Mouse (Mus musculus) forebrain, postnatal 0 days (tissue): ENCODE results near the gene Pdia4. TPM values are rescaled to one million over a fixed set of nuclear protein-coding genes. Genes with fewer than 3 reads are reported as not detected.
"Not testable (repeated sequence)": the region's sequence is repeated elsewhere in the genome, so short reads cannot be mapped to it uniquely, and the experiment has no call there.

Experiments
- ATAC-seq: fragments of 200-750 bp; cut with Nextera tagmentation; 2 replicates; pipeline ENCODE4 v1.8.0; 2017; ENCODE audit warnings: mild to moderate bottlenecking, moderate library complexity
- DNase-seq: peaks from one replicate; pipeline ENCODE4 v3.0.0-alpha.2; 2015
- H3K27ac ChIP-seq: fragments of 300-500 bp; sonication (generic); 2 replicates; pipeline ENCODE4 v1.5.1; 2014; ENCODE audit warnings: low read depth, mild to moderate bottlenecking, antibody characterized with exemption, low read length, moderate library complexity, mixed read lengths
- H3K27me3 ChIP-seq: fragments of 300-500 bp; sonication (generic); 2 replicates; pipeline ENCODE4 v1.6.1; 2014; ENCODE audit warnings: mild to moderate bottlenecking, low read length, mixed read lengths; ENCODE audit not compliant: insufficient read depth
- H3K36me3 ChIP-seq: fragments of 300-500 bp; sonication (generic); 2 replicates; pipeline ENCODE4 v1.6.1; 2014; ENCODE audit warnings: mild to moderate bottlenecking, moderate library complexity; ENCODE audit not compliant: insufficient read depth
- H3K4me1 ChIP-seq: fragments of 300-500 bp; sonication (generic); 2 replicates; pipeline ENCODE4 v1.6.1; 2014; ENCODE audit warnings: antibody characterized with exemption; ENCODE audit not compliant: insufficient read depth
- H3K4me2 ChIP-seq: fragments of 300-500 bp; sonication (generic); 2 replicates; pipeline ENCODE4 v1.6.1; 2014; ENCODE audit warnings: low read depth, mild to moderate bottlenecking, moderate library complexity
- H3K4me3 ChIP-seq: fragments of 300-500 bp; sonication (generic); 2 replicates; pipeline ENCODE4 v1.5.1; 2014; ENCODE audit warnings: low read depth, low read length, mixed read lengths
- H3K9ac ChIP-seq: fragments of 300-500 bp; sonication (generic); 2 replicates; pipeline ENCODE4 v1.6.1; 2014; ENCODE audit warnings: mild to moderate bottlenecking
- H3K9me3 ChIP-seq: fragments of 300-500 bp; sonication (generic); 2 replicates; pipeline ENCODE4 v1.6.1; 2016; ENCODE audit warnings: low read length
- CTCF ChIP-seq: sonication (generic); IDR thresholded peaks from 2 replicates; pipeline ENCODE4 v1.5.1; 2016; ENCODE audit warnings: antibody characterized with exemption, control low read depth, low read depth
- WGBS: fragments of 180-500 bp; shearing (Covaris S2); extraction: QIAGEN DNeasy Blood & Tissue Kit; methylation state at CpG from one replicate; pipeline ENCODE4 v1.1.7; 2014; 5-methylcytosine and 5-hydroxymethylcytosine counted together
- polyA plus RNA-seq: library from polyadenylated mRNA; unstranded; fragments of >200 nt; fragmentation: Nextera tagmentation; extraction: Ambion mirVana; gene quantifications from 2 replicates; pipeline ENCODE4 v1.2.1, GENCODE M21; 2015
- total RNA-seq: library from RNA; depleted of rRNA; stranded (reverse); fragments of >200 nt; gene quantifications from 2 replicates; pipeline ENCODE4 v1.2.3, GENCODE M21; 2014

Pdia4 gene
- total and polyA plus RNA-seq, 2 experiments from 2014 or later: 83.7 to 104 TPM

GRCm38 (mm10) chr6:47787941-47788736 is 25.1 kb downstream of the Pdia4 start:
- peak; percentile 44 for TF ChIP-seq CTCF
- ATAC-seq (peak; percentile 95), DNase-seq (peak; percentile 94)
- Histone ChIP-seq H3K27me3 (no peaks in the 10 kb centered on the region), H3K27ac (peak overlapping the region; percentile 96), H3K4me1 (0 out of 2 replicates have a peak, but pooled peaks cover 4% of the 10 kb centered on the region), H3K9me3 (no peaks in the 10 kb centered on the region), H3K9ac (peak overlapping the region; percentile 84), H3K4me2 (peak overlapping the region; percentile 59), H3K4me3 (peak overlapping the region; percentile 53), H3K36me3 (no peaks in the 10 kb centered on the region)
- WGBS: under 1% methylated on average over 18 of the region's 18 CpGs

DNA sequence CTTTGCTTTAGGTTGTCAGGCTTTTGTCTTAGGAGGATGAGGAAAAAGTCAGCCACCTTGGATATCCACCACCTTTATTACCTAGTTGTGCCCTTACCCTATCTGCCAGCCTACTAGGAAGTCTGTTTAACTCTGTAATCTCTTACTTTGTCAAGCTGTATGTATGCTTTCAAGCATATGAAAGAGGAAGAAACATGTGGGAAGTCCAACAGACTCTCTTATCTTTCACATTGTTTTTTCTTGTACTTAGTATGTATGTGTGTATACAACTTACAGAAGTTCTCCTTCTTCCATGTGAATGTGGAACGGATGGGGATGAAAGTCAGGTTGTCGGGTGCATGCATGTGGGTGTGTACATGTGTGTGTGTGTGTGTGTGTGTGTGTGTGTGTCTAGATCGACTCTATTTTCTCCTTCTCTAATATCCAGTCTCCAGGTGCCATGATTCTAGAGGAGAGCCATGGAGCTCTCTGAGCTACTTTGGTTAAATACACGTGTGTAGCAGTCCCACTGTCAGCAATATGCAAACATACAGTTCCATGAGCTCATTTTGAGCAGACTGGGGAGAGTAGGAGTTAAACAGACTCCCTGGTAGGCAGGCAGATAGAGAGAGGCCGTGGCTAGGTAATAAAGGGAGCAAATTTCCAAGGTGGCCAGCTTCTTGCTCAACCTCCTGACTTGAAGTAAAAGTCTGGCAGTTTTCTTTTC is 28.4 kb downstream of the Pdia4 start:
- Histone ChIP-seq H3K4me2 (no peak overlapping the region), H3K27ac (no peak overlapping the region), H3K9me3 (no peaks in the 10 kb centered on the region), H3K9ac (no peak overlapping the region), H3K4me3 (no peak overlapping the region), H3K27me3 (no peaks in the 10 kb centered on the region), H3K36me3 (no peaks in the 10 kb centered on the region), H3K4me1 (peaks cover 8% of the 10 kb centered on the region)
- WGBS: 75% methylated on average over 5 of the region's 5 CpGs
- ATAC-seq (no peak), DNase-seq (no peak)
- TF ChIP-seq CTCF: no peak

DNA sequence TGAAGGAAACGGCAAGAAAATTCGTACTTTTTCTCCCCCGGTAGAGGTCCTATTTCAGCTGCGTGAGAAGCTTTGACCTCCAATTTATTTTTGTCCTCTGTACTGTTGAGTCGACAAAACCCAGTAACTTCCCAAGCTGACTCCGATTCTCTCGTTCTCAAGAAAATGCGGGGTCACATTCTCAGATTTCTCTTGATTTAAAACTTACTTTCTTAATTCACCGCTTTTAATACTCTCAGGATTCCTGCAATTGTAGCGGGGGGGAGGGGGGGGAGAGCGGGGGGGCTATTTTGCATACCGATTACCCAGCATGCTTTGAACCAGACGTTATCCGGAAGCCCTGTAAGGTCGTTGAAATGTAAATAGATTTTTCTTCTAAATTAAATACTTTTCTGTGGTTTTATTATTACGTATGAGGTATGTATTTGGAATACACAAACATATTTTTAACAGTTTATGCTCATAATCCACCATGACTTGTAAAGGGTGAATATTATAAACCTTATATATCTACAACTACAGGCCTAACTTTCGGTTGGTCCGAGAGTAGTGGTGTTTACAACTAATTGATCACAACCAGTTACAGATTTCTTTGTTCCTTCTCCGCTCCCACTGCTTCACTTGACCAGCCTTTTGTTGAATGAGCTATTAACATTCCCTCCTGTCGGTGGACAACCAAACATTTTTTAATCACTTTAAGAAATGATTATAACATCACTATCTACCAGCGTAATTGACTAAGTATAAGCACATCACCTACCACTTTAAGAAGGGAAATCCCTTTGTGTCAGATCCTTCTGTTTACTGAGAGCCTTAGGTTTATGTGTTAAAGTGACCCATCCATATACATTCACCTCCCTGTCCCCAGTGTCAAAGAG is 31.9 kb downstream of the Pdia4 start:
- peak; percentile 85 for DNase-seq
- peak overlapping the region; percentile 49 for H3K9ac ChIP-seq
- no peaks in the 10 kb centered on the region for H3K27me3 ChIP-seq
- no peaks in the 10 kb centered on the region for H3K36me3 ChIP-seq
- no peak for TF ChIP-seq CTCF
- no peaks in the 10 kb centered on the region for H3K9me3 ChIP-seq
- H3K4me3 ChIP-seq: peak overlapping the region; percentile 51
- peaks cover 4% of the 10 kb centered on the region for H3K4me1 ChIP-seq
- WGBS: 1% methylated on average over 21 of the region's 21 CpGs
- H3K27ac ChIP-seq: peak overlapping the region; percentile 75
- ATAC-seq: peak; percentile 25; the same call in 1 of the 2 replicates
- H3K4me2 ChIP-seq: peak overlapping the region; percentile 40

GRCm38 (mm10) chr6:47780576-47781013 is 32.6 kb downstream of the Pdia4 start:
- Histone ChIP-seq H3K9ac (no peak overlapping the region), H3K27ac (no peak overlapping the region), H3K27me3 (no peaks in the 10 kb centered on the region), H3K4me1 (peaks cover 4% of the 10 kb centered on the region), H3K9me3 (no peaks in the 10 kb centered on the region), H3K4me2 (peak overlapping the region; percentile 40), H3K36me3 (no peaks in the 10 kb centered on the region), H3K4me3 (peak overlapping the region; percentile 51)
- DNase-seq (peak; percentile 20), ATAC-seq (no peak)
- no peak for TF ChIP-seq CTCF
- 10% methylated on average over 2 of the region's 2 CpGs for WGBS

DNA sequence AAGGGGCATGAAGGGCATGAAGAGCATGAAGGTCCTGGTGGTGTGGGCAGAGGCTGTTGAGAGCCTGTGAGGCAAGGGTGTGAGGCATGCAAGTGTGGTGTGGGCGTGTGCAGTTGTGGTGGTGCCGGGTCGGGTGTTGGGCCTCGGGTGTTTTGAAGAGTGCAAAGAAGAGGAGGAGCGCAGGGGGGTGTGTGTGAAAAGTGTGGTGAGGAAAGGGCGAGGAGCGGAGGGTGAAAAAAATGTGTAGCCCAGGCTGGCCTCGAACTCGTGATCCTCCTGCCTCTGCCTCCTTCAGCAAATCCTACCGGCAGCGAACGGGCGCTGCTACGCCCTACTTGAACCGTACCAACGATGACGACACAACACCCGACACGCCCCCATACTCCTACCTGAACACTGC is 41.5 kb downstream of the Pdia4 start:
- WGBS: 75% methylated on average over 5 of the region's 19 CpGs
- not testable (repeated sequence) for H3K27me3 ChIP-seq, H3K27ac ChIP-seq, H3K9me3 ChIP-seq, H3K4me1 ChIP-seq, DNase-seq, ATAC-seq, H3K4me3 ChIP-seq, H3K9ac ChIP-seq, H3K36me3 ChIP-seq
- peak overlapping the region; percentile 28; the same call in 1 of the 2 replicates for H3K4me2 ChIP-seq

DNA sequence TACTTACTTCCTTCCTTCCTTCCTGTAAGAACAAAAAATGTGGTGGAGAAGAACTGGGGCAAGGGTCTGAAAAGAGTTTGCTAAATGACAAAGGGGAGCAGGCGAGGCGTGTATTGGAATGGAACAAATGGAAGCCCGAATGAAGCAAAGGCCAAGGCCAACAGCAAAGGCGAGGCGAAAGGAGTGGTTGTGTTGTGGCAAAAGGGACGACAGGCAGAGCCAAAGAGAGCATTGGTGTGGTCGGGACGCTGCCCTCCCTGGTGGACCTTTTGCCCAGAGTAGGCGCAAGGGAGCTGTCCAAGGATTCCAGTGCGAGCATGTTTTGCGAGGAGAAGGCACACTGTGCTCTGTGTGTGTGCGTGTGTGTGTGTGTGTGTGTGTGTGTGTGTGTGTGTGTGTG is 42.1 kb downstream of the Pdia4 start:
- not testable (repeated sequence) for ATAC-seq, DNase-seq
- WGBS: 76% methylated on average over 11 of the region's 12 CpGs

DNA sequence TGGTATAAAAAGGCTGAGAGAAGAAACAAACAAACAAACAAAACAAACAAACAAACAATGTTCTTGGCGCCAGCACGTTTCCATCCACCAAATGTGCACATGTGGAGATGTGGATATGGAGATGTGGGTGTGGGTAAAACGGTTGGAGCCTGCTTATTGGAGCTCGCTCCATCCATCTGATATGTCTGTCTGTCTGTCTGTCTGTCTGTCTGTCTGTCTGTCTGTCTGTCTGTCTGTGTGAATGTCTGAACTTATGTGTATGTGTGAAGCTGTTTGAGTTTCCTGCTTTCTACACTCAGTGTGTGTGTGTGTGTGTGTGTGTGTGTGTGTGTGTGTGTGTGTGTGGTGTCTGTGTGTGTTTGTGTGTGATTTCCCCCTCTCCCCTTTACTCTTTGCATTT is 43.4 kb downstream of the Pdia4 start:
- 77% methylated on average over 4 of the region's 4 CpGs for WGBS
- H3K9ac ChIP-seq, H3K4me3 ChIP-seq, DNase-seq, H3K36me3 ChIP-seq, H3K27ac ChIP-seq, H3K4me1 ChIP-seq, H3K27me3 ChIP-seq, H3K4me2 ChIP-seq, H3K9me3 ChIP-seq, ATAC-seq: not testable (repeated sequence)

More for the DNA sequence above, 42.1 kb downstream of the Pdia4 start:
- H3K4me2 ChIP-seq, H3K27me3 ChIP-seq, H3K36me3 ChIP-seq, H3K4me1 ChIP-seq, H3K27ac ChIP-seq, H3K9ac ChIP-seq, H3K4me3 ChIP-seq, H3K9me3 ChIP-seq: not testable (repeated sequence)

GRCm38 (mm10) chr6:47768520-47768919 is 44.7 kb downstream of the Pdia4 start:
- H3K27ac ChIP-seq, H3K9me3 ChIP-seq, H3K36me3 ChIP-seq, H3K9ac ChIP-seq, H3K4me3 ChIP-seq, DNase-seq, ATAC-seq, H3K27me3 ChIP-seq, H3K4me2 ChIP-seq, H3K4me1 ChIP-seq: not testable (repeated sequence)
- 17% methylated on average over 1 of the region's 12 CpGs for WGBS

GRCm38 (mm10) chr6:47767355-47767754 is 45.9 kb downstream of the Pdia4 start:
- peak; percentile 42; the same call in 1 of the 2 replicates for ATAC-seq
- H3K27ac ChIP-seq, H3K4me1 ChIP-seq, H3K9me3 ChIP-seq, H3K4me2 ChIP-seq, H3K9ac ChIP-seq, H3K27me3 ChIP-seq, DNase-seq, H3K4me3 ChIP-seq, H3K36me3 ChIP-seq: not testable (repeated sequence)
- 82% methylated on average over 6 of the region's 20 CpGs for WGBS
